Mouse (Mus musculus) embryo, embryonic 9.5 days (tissue): ENCODE results near the gene Dock2.

Experiments
- DNase-seq: peaks from one replicate; pipeline ENCODE4 v3.0.0-alpha.2; 2017; ENCODE audit errors: extremely low spot score

The Dock2 gene

DNA sequence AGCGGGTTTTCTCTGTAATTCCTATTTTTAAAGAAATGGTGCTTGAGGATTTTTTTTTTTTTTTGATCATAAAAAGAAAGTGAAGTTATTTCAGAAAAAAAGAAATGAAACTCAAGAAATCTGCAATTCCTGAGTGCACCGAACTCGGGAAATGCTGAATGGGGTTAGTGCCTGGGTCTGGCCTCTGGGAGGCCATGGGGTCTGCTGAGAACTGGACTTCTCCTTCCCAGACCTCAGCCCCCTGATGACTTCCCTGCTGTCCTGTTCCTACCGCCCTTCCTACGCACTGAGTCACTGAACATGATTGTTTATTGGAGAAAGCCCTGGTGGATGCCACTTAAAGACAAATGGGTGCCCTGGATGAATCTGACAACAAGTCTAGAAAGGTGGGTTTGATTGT is 356.5 kb downstream of the Dock2 start:
- no peak for DNase-seq

DNA sequence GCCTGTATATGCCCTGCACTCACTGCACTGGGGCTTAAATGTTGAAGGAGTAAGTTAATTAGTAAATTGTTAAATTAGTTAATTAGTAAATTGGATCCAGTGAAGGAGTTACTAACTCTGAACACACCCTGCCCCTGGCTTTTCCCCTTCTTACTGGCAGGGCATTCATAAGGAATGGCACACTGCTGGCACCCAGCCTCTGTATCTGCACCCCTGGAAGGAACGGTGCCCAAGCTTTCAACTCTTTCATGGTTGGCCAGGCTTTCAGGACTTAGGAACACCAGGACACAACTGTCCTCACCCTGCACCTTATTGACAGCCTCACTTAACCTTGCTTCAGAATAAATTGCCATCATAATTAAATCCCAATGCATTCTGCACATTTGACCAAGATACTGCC is 359.1 kb downstream of the Dock2 start:
- no peak for DNase-seq

DNA sequence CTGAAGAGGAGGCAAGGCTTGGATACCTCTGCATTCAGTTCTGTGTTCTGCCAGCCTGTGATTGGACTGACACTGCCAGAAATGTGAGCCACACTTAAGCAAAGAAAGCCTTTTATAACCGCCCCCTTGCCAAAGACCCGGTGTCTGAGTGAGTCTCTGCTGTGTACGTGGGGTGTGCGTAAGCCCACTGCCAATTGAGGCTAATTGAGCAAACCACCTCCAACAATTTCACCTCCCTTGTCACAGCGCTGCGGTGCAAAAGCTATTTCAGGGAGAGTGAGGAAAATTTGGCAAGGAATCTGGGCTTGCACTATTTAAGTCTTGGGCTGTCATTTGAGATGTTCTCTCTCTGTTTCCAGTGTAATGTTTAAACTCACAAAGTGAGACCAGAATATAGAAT is 362.6 kb downstream of the Dock2 start:
- no peak for DNase-seq

- DNase-seq: no peak
Observed at GRCm38 (mm10) chr11:34416619-34416979, 367.1 kb downstream of the Dock2 start.

DNA sequence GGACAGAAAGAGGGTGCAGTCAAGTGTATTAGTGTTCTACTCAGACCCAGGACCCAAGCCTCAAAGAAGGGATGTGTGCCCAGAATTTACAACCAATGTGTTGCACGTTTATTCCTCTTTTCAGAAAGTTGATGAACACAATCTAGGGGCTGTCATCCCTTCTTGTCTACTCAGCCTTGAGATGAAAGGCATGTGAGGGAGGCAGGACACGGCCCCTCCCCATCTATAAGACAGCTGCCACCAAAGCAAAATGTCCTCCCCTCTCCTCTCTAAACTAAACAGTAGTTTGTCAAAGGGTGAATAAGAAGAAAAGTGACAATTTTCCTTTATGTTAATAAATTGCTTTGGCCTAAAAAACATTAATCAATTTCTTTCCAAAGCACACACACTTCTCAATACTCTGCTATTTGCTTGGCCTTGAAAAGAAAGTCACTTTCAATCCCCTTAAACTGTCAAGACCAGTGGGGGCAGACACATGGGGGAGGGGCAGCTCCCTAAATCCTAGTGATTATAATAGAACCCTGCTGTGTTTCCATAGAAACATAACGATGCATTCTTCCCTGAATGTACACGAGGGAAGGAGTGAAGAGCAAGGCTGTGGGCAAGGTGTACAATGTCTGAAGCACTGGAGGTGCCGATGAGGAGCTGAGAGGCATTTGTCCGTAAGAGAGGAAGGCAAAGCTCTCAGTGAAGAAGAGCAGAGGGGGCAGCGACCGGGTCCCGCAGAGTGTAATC is 367.6 kb downstream of the Dock2 start:
- DNase-seq: no peak

- DNase-seq: no peak
Observed at GRCm38 (mm10) chr11:34406850-34407249, 376.8 kb downstream of the Dock2 start.

DNA sequence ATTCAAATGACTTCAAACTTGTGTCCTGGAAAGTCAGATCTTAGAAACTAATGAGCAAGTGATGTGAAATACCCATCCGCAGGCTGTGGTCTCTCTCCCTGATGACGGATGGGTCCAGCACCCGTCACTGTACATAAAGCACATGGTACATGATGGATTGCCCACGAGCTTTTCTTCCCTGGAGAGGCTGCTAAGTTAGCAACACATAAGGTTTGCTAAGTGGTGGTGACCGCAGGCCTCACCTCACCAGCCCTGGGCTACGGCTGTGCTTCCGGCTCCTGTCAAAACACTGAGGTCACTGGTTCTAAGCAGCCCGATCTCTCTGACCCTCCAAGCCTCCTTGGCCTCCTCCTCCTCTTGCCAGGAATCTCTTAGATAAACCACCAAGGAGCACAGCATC is 377.4 kb downstream of the Dock2 start:
- DNase-seq: no peak

DNA sequence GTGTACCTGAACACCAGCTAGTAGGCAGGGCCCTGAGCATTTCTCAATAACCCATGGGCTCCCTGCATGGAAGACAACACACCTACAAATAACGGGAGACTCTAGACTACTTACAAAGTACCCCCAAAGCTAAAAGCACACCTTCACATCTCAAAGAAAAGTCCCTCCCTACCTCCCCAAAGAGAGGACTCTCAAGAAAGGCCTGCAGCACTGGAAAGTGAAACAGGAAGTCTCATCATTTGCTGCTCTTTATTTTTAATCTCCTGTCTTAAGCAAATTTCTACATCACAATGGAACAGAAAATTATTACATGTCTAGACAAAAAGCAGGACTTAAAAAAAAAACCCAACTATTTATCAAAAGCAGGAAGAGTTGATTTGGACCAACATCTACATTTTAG is 378.4 kb downstream of the Dock2 start:
- no peak for DNase-seq

GRCm38 (mm10) chr11:34401343-34401742 is 382.3 kb downstream of the Dock2 start:
- DNase-seq: no peak

- DNase-seq: no peak
Observed at GRCm38 (mm10) chr11:34398555-34398954, 385.1 kb downstream of the Dock2 start.

- no peak for DNase-seq
Observed at GRCm38 (mm10) chr11:34397661-34398060, 386.0 kb downstream of the Dock2 start.

DNA sequence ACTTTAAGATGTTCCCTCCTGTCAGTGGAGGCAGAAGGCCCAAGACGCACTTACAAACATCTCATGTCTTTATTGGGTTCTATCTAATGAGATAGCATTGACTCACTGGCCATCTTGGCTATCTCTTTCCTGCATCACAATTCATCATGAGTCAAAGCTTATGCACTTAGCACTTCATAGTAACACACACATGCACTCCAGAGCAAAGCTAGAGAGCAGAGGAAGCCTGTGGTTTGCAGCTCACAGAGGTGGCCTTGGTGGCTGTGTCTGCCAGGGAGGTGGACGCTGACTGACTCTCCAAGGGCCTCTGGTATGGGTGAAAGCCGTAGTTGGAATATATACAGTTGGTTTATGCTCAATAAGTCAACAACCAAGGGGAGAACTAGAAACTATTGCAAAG is 387.9 kb downstream of the Dock2 start:
- DNase-seq: no peak

DNA sequence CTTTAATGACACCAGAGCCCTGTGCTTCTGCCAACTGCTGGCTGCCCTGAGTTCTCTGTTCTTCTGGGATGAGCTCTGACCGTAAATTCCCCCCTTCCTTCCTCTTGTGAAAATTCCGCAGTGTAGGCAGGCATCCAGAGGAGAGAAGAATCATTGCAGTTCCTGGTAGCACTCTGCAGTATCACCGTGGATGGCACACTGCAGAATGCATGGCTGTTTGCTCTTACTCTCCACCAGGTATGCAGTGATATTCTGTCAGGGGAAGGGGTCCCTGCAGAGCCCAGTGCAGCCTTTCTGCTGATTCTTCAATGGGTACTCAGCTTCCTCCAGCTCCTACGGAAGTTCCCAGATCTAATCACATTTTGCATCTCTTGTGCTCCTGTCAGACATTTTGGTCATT is 391.6 kb downstream of the Dock2 start:
- no peak for DNase-seq

- DNase-seq: no peak
Observed at GRCm38 (mm10) chr11:34389261-34390116, 394.2 kb downstream of the Dock2 start.

- DNase-seq: no peak
Observed at GRCm38 (mm10) chr11:34385001-34385688, 398.5 kb downstream of the Dock2 start.

GRCm38 (mm10) chr11:34384178-34384577 is 399.5 kb downstream of the Dock2 start:
- DNase-seq: no peak

GRCm38 (mm10) chr11:34383501-34383900 is 400.2 kb downstream of the Dock2 start:
- DNase-seq: no peak

DNA sequence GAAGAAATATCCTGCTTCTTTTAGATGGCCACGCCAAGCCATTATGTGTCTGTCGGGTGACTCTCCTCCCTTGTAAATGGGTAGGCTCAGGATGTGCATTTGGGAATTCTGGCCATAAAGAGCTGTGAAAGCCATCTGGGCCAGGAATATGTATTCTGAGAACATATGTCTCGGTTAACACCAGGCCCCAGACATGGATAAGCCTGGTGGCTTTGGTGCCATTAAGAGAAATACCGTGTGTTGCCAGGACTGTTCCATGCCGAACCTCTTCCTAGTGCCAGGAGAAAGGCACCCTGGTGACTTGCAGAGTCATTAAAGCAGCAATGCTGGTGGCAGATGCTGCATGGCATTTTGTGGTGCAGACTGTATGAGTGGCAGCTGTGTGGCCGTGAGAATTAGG is 406.0 kb downstream of the Dock2 start:
- DNase-seq: no peak

GRCm38 (mm10) chr11:34375557-34375956 is 408.1 kb downstream of the Dock2 start:
- no peak for DNase-seq

GRCm38 (mm10) chr11:34372224-34372623 is 411.5 kb downstream of the Dock2 start:
- no peak for DNase-seq

DNA sequence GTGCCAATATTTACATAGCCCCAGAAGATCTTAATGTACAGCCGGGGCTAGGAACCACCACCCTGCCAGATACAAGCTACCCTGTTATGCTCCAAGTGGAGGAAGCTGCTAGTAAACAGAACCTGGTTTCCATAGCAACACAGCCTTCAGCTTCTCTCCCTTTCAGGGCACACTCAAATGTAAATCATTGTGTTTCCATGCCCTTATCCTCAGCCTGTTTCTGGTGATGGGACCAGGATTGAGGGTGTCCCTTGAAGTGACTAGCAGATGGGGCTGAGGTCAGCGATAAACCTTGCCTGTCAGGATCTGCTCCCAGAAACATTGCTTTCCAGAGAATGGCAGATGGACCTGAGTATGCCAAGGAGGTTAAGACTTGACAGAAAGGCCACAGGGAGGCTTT is 427.6 kb downstream of the Dock2 start:
- DNase-seq: no peak

GRCm38 (mm10) chr11:34355406-34355805 is 428.3 kb downstream of the Dock2 start:
- DNase-seq: no peak
